Mouse (Mus musculus): ENCODE results near the gene Zc3h10.
A peak's percentile ranks its signal among the peaks of the same experiment; 100 is the strongest.

Gene Zc3h10

GRCm38 (mm10) chr10:128547361-128548032 lies at the start of gene Zc3h10:
Gene Zc3h10, minus strand, starts transcription at chr10:128547774.
- DNase-seq (ENCODE audit: low read depth in 1 of 2, low spot score in 2 of 2) = peak; percentile 87 to 91

GRCm38 (mm10) chr10:128592797-128593196 lies 45.2 kb upstream of the Zc3h10 start:
- DNase-seq (ENCODE audit: low read depth in 1 of 2, low spot score in 2 of 2) = no peak

DNA sequence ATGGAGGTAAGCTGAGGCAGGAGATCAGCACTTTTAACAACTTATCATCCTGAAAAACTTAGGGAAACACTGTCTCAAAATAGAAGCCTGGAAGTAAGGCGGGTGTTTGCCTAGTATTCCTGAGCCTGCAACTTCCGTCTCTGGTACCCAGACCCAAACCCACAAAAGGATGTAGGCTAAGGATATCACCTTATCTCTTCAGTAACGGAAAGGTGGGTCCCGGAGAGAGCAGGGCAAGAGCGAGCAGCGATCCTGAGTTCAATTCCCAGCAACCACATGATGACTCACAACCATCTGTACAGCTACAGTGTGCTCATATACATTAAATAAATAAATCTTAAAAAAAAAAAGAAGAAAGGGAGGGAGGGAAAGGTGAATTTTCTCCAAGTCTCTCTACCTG lies 43.9 kb upstream of the Zc3h10 start:
- no peak for DNase-seq (ENCODE audit: low read depth in 1 of 2, low spot score in 2 of 2)

DNA sequence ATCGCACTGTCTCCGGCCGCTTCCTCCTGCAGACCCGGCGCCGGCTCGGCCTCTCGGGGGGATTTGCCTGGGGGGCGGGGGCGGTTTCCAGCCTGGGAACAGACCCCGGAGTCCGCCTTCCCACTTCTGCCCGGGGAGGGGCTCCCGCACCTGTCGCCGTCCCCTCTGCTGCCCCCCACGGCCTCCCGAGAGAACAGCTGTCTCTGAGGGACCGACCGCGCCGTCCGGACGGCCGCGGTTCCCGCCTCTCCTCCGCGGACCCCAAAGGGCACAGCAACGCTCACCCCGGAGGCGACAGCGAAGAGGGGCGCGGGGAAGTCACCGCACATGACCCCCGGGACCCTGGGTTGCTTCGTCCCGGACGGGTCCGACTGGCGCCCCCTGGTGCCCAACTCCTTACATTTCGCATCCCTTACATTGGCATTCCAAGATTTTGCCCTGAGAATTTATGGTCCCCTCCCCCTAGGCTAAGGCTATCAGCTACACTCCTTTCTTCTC lies 42.7 kb upstream of the Zc3h10 start:
- no peak for DNase-seq (ENCODE audit: low read depth in 1 of 2, low spot score in 2 of 2)

DNA sequence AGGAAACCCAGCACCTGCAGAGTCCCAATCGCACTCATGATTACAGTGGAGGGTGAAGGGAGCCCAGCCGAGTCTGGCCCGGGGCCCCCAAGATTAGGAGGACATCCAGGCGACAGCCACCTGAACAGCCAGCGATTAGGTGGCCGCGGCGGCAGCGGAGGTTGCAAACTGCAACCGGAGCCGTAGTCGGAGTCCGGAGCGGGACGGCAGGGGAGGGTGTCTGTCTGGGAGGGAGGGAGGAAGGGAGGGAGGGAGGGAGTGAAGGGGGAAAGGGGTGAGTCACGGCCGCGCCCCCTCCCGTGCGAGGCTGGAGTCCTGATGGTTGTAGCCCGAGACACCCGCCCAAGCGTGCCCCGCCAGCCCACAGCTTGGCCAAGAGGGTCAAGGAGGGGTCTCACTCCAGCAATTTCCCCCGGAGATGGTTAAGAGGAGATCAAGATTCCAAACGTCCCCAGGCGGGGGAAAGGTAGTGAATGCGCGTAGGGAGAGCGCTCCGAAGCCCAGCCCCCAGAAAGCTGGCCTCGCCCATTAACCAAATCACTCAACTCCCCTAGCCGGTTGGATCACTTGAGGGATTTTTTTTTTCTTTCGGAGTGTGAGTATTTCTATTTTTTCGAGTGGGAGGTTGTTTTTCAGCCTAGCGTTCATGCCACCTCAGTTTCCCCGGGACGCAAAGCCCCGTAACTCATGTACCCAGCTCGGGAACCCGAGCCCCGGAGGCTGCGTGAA lies 42.1 kb upstream of the Zc3h10 start, which contains the start of gene Erbb3:
Erbb3 (minus strand) TSS at position 189 of the 729 bp plus-strand sequence.
- DNase-seq (ENCODE audit: low read depth in 1 of 2, low spot score in 2 of 2) = no peak

DNA sequence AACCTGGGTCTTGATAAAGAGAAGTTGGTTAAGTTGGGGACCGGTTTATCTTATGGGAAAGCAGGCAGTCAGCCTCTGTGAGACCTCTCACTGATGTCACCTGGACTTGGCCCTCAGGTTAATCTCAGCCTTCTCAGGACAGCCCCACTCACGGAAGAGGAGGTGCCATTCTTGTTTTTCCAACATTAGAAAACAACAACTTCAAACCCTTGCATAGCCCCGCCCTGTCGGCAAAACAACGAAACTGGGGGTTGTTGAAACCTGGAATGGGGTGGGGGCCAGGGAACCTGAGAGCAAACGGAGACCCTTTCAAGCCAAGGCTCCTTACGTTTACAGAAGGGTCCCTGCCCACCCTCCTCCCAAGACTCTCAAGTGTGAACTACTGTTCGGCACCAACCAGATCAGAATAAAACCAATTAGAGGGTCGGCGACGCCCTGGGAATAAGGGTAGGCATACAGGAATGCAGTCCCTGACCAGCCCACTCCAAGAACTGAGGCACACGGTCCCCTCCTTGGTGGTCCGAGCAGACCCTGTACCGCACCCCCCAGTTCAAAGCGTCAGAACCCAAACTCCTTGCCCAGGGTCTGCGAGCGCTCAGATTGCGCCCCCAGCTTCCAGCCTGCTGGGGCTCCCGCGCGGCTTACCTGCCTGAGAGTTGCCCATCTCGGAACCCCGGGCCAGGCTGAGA lies 41.3 kb upstream of the Zc3h10 start:
- no peak for DNase-seq (ENCODE audit: low read depth in 1 of 2, low spot score in 2 of 2)

GRCm38 (mm10) chr10:128588136-128588535 lies 40.6 kb upstream of the Zc3h10 start:
- DNase-seq (ENCODE audit: low read depth in 1 of 2, low spot score in 2 of 2) = no peak

DNA sequence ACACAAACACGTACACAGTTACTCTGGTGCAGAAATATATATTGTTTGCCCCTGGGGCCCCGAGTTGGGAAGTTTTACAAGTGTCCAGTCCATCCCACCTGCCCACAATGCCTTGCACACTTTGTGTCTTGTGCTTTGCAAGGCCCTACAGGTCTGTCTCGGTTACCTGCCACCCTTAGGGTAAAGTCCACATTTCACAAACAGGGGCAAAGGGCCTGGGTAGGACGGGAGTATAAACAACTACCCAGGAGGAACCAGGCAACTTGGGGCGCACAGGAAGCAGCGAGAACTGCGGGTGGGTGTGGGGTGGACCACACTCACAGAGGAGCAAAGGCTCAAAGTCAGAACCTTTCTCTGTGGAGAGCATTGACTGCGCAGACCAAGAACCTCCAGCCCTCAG lies 40.1 kb upstream of the Zc3h10 start:
- no peak for DNase-seq (ENCODE audit: low read depth in 1 of 2, low spot score in 2 of 2)

DNA sequence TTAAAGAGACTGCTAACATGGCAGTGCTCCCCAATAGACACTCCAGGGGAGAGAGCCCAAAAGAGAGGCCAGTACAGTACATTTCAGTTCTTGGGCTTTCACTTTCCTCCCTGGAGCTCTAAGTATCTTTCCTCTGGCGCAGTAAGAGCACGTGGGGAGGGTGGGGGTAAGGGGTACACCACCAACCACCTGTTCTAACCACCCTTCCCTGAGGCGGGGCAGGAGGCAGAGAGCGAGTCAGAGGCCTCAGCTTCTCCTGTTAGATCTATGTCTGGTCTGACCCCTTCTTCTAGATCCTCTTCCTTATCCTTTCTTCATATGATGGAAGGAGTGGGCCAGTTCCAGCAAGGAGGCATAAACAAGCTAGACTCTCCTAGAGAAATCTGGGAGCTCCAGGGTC lies 39.5 kb upstream of the Zc3h10 start:
- no peak for DNase-seq (ENCODE audit: low read depth in 1 of 2, low spot score in 2 of 2)

DNA sequence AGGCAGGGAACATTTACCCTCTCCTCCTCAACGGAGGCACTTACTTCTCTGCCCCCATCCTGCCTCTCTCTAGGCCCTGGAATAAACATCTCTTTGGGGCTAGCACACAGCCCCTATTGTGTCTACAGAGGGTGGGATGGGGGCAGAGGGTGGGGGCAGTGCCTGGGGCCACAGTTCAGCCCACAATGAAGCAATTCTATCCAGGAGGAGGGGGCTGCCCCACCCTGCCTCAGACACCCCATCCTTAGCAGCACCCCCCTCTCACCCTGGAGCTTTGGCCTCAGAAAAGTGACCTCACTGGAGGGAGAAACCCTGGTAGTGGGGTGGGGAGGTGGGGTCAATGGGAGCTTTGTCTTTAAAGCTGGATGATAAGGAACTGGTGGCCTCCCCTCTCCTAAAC lies 39.0 kb upstream of the Zc3h10 start:
- DNase-seq (ENCODE audit: low read depth in 1 of 2, low spot score in 2 of 2) = no peak

GRCm38 (mm10) chr10:128584386-128584785 lies 36.8 kb upstream of the Zc3h10 start:
- no peak for DNase-seq (ENCODE audit: low read depth in 1 of 2, low spot score in 2 of 2)

DNA sequence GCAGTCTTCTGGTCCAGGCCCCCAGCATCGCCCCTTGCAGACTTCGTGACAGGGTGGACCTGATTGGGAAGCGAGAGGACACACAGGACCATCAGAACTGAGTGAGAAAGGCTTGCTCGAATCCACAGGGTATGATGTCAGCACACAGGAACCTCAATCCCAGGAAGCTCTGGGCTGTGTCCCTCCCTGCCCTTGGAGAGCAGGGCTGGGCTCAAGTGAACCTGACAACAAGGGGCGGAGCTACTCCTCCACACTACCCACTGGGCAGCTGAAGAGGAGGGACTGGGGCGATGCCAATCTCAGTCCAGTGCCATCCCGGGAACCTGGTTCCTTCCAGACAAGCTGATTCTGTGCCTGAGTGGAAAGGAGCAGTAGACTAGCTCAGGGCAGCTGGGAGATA lies 36.1 kb upstream of the Zc3h10 start:
- DNase-seq (ENCODE audit: low read depth in 1 of 2, low spot score in 2 of 2) = no peak

DNA sequence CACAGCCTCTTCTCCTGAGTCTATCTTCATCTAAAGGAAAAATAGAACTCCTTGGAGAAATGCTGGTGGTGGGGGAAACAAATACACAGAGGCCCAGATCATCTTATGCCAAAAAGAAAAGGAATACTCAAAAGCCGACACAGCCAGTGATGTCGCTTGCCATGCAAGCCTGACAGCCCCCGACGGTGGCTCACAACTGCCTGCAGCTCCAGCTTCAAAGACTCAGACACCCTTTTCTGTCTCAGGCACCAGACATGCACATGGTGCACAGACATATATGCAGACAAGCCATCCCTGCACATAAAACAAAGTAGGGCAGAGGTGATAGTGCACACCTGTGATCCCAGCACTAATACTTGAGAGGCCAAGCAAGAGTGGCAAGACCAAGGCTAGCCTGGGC lies 32.2 kb upstream of the Zc3h10 start:
- DNase-seq (ENCODE audit: low read depth in 1 of 2, low spot score in 2 of 2) = no peak

DNA sequence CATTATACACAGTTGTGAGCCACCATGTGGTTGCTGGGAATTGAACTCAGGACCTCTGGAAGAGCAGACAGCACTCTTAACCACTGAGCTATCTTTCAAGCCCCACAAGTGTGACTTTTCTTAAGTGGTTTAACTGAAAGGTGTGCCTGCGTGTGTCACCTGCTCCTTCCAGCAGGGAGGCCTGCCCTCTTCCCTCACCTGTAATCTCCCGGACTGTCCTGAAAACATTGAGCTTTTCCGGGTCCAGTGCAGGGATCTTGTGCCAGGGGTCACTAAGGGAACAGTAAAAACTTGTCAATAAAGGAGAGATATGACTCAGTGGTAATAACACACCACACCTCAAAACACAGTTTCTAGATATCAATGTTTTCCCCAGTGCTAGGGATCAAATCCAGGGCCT lies 31.7 kb upstream of the Zc3h10 start:
- no peak for DNase-seq (ENCODE audit: low read depth in 1 of 2, low spot score in 2 of 2)

DNA sequence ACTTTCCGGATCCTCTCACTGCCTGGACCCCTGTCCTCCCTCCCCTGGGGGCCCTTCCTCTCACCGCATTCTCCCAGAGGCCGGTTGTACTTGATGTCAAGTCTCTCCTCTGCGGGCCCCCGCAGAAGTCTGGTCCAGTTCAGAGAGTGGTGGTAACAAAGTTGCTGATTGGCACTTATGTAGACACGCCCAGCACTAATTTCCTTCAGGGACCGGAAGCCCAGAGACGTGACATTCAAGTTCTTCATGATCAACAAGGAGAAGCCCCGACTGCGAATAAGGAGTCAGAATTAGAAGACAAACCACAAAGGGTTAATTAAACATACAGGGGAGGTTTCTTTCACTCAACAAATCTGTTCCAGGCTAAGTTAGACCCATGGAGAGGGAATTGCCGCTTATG lies 30.8 kb upstream of the Zc3h10 start:
- no peak for DNase-seq (ENCODE audit: low read depth in 1 of 2, low spot score in 2 of 2)

DNA sequence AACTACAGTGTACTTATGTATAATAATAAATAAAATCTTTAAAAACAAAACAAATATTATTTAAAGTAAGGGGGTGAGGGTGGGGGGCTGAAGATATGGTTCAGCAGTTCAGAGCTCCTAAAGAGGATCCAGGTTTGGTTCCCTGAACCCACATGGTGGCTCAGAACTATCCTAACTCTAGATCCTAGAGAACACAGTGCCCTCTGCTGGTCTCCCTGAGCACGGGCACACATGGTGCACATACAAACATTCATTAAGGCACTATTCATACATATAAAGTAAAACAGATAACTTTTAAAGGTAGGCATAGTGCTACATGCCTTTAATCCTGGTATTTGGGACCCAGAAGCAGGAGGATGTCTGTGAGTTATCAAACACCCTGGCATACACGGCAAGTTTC lies 27.5 kb upstream of the Zc3h10 start:
- no peak for DNase-seq (ENCODE audit: low read depth in 1 of 2, low spot score in 2 of 2)

DNA sequence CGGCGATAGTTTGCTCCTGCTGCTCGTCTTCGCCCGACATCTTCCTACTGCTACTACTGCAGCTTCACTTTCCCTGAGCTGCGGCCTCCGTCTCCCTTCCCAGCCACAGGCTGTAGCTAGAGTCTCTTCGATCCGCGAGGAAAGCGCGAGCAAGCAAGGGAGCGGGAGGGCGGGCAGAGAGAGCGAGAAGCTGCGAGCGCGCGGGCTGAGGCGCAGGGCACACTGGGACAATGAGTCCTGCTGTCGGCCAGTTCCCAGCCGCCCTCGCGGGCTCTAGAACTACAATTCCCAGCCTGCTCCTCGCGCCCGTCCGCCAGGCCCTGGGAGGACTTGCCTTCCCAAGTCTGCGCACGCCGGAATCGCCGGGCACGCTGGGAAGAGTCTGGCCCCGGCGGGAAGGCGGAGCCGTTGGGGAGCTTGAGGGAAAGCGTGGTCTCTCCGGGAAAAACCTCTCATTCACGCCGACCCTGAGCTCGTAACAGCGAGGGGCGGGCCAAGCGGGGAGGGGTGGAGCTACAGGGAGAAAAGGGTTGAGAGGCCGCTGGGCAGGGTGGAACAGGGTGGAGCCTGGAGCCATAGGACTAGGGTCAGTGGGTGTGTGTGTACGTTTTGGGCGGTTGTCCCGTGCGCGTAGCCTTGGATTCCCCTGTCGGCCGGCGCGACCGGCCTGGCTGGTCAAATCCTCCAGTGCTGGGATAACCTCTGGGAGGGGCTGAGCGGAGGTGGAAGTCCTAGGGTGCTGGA lies 18.4 kb upstream of the Zc3h10 start, which contains the start of gene Pa2g4:
Pa2g4 (minus strand) TSS at position 200 of the 744 bp plus-strand sequence.
- DNase-seq (ENCODE audit: low read depth in 1 of 2, low spot score in 2 of 2) = peak; percentile 90 to 95

- no peak for DNase-seq (ENCODE audit: low read depth in 1 of 2, low spot score in 2 of 2)
Measured at GRCm38 (mm10) chr10:128565206-128565787, 17.7 kb upstream of the Zc3h10 start.

- no peak for DNase-seq (ENCODE audit: low read depth in 1 of 2, low spot score in 2 of 2)
Measured at GRCm38 (mm10) chr10:128563544-128563943, 16.0 kb upstream of the Zc3h10 start.

DNA sequence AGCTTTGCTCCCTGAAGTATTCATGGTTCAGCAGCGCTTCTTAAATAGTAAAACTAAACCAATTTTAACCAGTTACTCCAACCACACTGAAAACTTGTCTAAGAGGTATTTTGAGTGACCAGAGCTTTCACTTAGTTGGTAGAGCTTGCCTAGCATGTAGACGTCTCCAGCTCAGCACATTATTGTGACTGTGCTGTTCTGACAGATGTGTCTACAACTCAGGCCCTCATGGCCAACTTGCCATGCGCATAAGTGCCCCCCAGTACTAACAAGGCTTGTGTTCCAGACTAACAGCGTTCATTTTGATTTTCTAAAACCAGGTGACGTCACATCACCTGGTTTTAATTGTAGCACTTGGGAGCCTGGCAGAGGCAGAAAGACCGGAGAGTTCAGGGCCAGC lies 9.4 kb upstream of the Zc3h10 start:
- DNase-seq (ENCODE audit: low read depth in 1 of 2, low spot score in 2 of 2) = no peak

GRCm38 (mm10) chr10:128556286-128556685 lies 8.7 kb upstream of the Zc3h10 start:
- DNase-seq (ENCODE audit: low read depth in 1 of 2, low spot score in 2 of 2) = no peak
